Mouse (Mus musculus): Measurements from ENCODE around the gene Eva1a.

DNA sequence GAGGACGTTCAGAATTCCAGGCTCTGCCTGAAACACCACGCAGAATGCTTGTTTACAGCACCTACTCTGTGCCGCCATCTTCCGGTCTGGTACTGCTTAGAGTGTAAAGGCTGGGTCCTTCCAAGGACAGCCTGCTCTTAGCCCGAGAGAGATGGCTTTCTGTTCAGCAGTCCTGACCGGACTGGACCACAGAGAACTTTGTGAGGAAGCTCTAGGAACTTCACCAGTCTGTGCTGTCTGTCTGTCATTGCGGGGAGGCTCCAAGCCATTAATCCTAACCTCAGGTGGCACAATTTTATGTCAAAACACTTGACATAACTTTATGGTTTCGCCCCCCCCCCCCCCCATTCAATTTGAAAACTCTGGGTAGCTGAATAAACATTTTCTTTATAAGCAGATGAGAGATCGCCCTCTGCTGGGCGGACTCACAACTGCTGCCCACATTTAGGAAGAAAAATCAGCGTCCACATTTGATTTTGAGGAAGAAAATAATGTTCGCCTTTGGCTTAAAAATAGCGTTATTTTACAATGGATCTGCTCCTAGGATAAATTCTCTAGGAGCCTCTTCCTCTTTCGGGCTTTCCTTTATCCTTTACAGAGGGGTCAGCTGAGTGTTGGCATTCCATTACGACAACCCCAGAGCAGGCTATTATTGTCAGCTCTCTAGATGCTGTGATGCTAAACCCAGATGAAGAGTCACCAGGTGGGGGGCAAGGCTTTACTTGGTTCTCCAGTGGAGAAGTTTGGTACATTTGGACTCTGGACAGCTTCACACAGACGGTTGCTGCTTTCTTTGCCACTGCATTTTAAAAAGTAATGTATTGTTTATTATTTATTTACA, 78.7 kb downstream of the Eva1a start:
- no peak for TF ChIP-seq GATA1 (IDR thresholded peaks at IDR 0.05; ENCODE audit: borderline replicate concordance, low read length)
- TF ChIP-seq FLI1 (IDR thresholded peaks at IDR 0.05; ENCODE audit: low read length) = no peak
